Mouse (Mus musculus): ENCODE measurements around the gene Abca7. TPM values are rescaled to one million over a fixed set of nuclear protein-coding genes. Genes with fewer than 3 reads are reported as not detected.
A peak's percentile ranks its signal among the peaks of the same experiment; 100 is the strongest.

The Abca7 gene
- polyA plus RNA-seq, 1 experiment from 2014 or later, result 6.3 TPM

DNA sequence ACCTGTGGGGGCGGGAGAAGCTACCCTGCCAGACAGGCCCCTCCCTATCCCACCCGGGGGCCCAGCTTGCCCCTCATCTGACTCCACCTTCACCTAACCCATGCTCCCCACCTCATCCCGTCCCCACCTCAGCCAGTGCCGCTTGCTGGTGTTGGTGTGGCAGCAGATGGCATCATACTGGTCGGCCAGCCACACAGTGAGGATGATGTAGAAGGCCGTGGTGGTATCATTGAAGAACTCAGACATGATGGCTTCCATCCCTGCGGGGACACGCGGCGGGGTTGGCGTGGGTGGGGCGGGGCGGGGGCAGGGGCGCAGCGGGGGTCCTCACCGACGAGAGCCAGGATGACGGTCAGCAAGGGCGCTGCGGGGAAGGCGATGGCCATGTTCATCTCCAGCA is 18.2 kb upstream of the Abca7 start:
- H3K4me2 ChIP-seq (ENCODE audit: low read depth, low read length), result no peak overlapping the region
- H3K9me3 ChIP-seq (replicated peaks; ENCODE audit: control insufficient read depth, low read length), result 0 out of 2 replicates have a peak, but pooled peaks cover 9% of the 10 kb centered on the region
- H3K4me3 ChIP-seq (replicated peaks; ENCODE audit: low read length), result no peak overlapping the region
- no peak overlapping the region for H3K27ac ChIP-seq (ENCODE audit: low read length)
- WGBS, result 95% methylated on average over 21 of the region's 21 CpGs
- H3K4me1 ChIP-seq (ENCODE audit: control insufficient read depth, insufficient read depth, low read length), result peaks cover 8% of the 10 kb centered on the region
- no peak overlapping the region for H3K9ac ChIP-seq (ENCODE audit: low read length)
- H3K36me3 ChIP-seq (ENCODE audit: control insufficient read depth, insufficient read depth, low read length), result peaks cover 38% of the 10 kb centered on the region
- ATAC-seq (ENCODE audit: insufficient read depth, low FRiP score), result no peak
- no peaks in the 10 kb centered on the region for H3K27me3 ChIP-seq (ENCODE audit: control insufficient read depth, insufficient read depth, low read length)

- 92% methylated on average over 22 of the region's 22 CpGs for WGBS
- ATAC-seq (ENCODE audit: insufficient read depth, low FRiP score), result no peak
- peaks cover 13% of the 10 kb centered on the region for H3K4me1 ChIP-seq (ENCODE audit: control insufficient read depth, insufficient read depth, low read length)
- H3K9ac ChIP-seq (ENCODE audit: low read length), result no peak overlapping the region
- no peak overlapping the region for H3K27ac ChIP-seq (ENCODE audit: low read length)
- H3K4me3 ChIP-seq (replicated peaks; ENCODE audit: low read length), result no peak overlapping the region
- no peak overlapping the region for H3K4me2 ChIP-seq (ENCODE audit: low read depth, low read length)
- H3K36me3 ChIP-seq (ENCODE audit: control insufficient read depth, insufficient read depth, low read length), result peaks cover 38% of the 10 kb centered on the region
- 0 out of 2 replicates have a peak, but pooled peaks cover 9% of the 10 kb centered on the region for H3K9me3 ChIP-seq (replicated peaks; ENCODE audit: control insufficient read depth, low read length)
- no peaks in the 10 kb centered on the region for H3K27me3 ChIP-seq (ENCODE audit: control insufficient read depth, insufficient read depth, low read length)
Observed at GRCm38 (mm10) chr10:79979401-79980155, 16.7 kb upstream of the Abca7 start.

DNA sequence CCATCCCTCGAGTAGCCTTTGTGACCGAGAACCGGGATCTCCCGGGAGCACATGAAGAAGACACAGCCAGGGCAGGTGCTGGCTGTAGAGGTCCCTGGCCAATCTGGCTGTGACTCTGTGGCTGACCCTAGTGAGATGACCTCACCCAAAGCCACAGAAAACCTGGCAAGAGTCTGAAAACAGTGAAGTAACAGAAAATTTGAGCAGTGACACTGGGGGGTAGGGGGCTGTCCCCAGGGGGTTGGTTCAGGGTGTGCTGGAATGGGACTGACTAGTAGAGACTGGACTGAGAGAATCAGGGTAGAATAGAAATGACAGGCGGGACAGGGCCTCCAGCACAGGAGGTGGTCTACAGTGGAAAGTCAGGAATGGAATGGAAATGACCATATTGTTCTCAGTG is 13.1 kb upstream of the Abca7 start:
- peaks cover 34% of the 10 kb centered on the region for H3K4me1 ChIP-seq (ENCODE audit: control insufficient read depth, insufficient read depth, low read length)
- peak overlapping the region; percentile 90 for H3K4me2 ChIP-seq (ENCODE audit: low read depth, low read length)
- ATAC-seq (ENCODE audit: insufficient read depth, low FRiP score), result no peak
- peak overlapping the region; percentile 92 for H3K9ac ChIP-seq (ENCODE audit: low read length)
- 73% methylated on average over 5 of the region's 5 CpGs for WGBS
- peak overlapping the region; percentile 72 for H3K4me3 ChIP-seq (replicated peaks; ENCODE audit: low read length)
- H3K36me3 ChIP-seq (ENCODE audit: control insufficient read depth, insufficient read depth, low read length), result peaks cover 7% of the 10 kb centered on the region
- no peaks in the 10 kb centered on the region for H3K9me3 ChIP-seq (replicated peaks; ENCODE audit: control insufficient read depth, low read length)
- H3K27ac ChIP-seq (ENCODE audit: low read length), result peak overlapping the region; percentile 98
- no peaks in the 10 kb centered on the region for H3K27me3 ChIP-seq (ENCODE audit: control insufficient read depth, insufficient read depth, low read length)

GRCm38 (mm10) chr10:79983670-79984069 is 12.6 kb upstream of the Abca7 start:
- under 1% methylated on average over 20 of the region's 21 CpGs for WGBS

GRCm38 (mm10) chr10:79984195-79984816 is 12.0 kb upstream of the Abca7 start, which contains the start of gene Tmem259:
TSS of gene Tmem259 (minus strand) at chr10:79984330.
- H3K4me1 ChIP-seq (ENCODE audit: control insufficient read depth, insufficient read depth, low read length), result peaks cover 36% of the 10 kb centered on the region
- H3K9ac ChIP-seq (ENCODE audit: low read length), result peak within 1 kb of the TSS; percentile 92
- WGBS, result under 1% methylated on average over 49 of the region's 49 CpGs
- H3K4me2 ChIP-seq (ENCODE audit: low read depth, low read length), result peak within 1 kb of the TSS; percentile 90
- H3K27ac ChIP-seq (ENCODE audit: low read length), result peak within 1 kb of the TSS; percentile 98
- no peaks in the 10 kb centered on the region for H3K9me3 ChIP-seq (replicated peaks; ENCODE audit: control insufficient read depth, low read length)
- no peaks in the 10 kb centered on the region for H3K36me3 ChIP-seq (ENCODE audit: control insufficient read depth, insufficient read depth, low read length)
- ATAC-seq (ENCODE audit: insufficient read depth, low FRiP score), result peak; percentile 73
- H3K4me3 ChIP-seq (replicated peaks; ENCODE audit: low read length), result peak within 1 kb of the TSS; percentile 72
- no peaks in the 10 kb centered on the region for H3K27me3 ChIP-seq (ENCODE audit: control insufficient read depth, insufficient read depth, low read length)

More at GRCm38 (mm10) chr10:79983670-79984069, 12.6 kb upstream of the Abca7 start:
- H3K36me3 ChIP-seq (ENCODE audit: control insufficient read depth, insufficient read depth, low read length), result peaks cover 2% of the 10 kb centered on the region; the same call in 1 of the 2 replicates
- H3K4me3 ChIP-seq (replicated peaks; ENCODE audit: low read length), result peak overlapping the region; percentile 72
- peak overlapping the region; percentile 98 for H3K27ac ChIP-seq (ENCODE audit: low read length)
- peak overlapping the region; percentile 92 for H3K9ac ChIP-seq (ENCODE audit: low read length)
- H3K27me3 ChIP-seq (ENCODE audit: control insufficient read depth, insufficient read depth, low read length), result no peaks in the 10 kb centered on the region
- H3K4me1 ChIP-seq (ENCODE audit: control insufficient read depth, insufficient read depth, low read length), result peaks cover 34% of the 10 kb centered on the region
- no peaks in the 10 kb centered on the region for H3K9me3 ChIP-seq (replicated peaks; ENCODE audit: control insufficient read depth, low read length)
- no peak for ATAC-seq (ENCODE audit: insufficient read depth, low FRiP score)
- peak overlapping the region; percentile 90 for H3K4me2 ChIP-seq (ENCODE audit: low read depth, low read length)

DNA sequence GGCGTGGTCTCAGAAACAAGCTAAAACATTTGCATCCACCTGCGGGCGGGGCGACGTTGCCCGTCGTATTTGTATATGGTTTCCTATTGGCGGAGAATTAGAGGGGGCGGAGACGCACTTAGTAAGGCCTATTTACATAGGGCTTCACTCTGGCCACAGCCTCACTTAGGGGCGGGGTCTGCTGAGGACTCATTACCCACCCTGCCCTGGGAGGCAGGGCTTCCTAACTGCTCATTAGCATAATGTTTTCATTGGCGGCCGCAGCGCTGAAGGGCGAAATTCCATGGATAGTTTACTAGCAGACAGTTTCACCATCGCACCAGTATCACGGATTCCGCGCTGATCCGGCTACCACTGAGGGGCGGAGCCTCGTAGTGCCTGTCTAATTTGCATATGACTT is 11.4 kb upstream of the Abca7 start:
- Histone ChIP-seq H3K4me2 (ENCODE audit: low read depth, low read length) (peak overlapping the region; percentile 90), H3K4me3 (replicated peaks; ENCODE audit: low read length) (peak overlapping the region; percentile 72), H3K9me3 (replicated peaks; ENCODE audit: control insufficient read depth, low read length) (no peaks in the 10 kb centered on the region), H3K27me3 (ENCODE audit: control insufficient read depth, insufficient read depth, low read length) (no peaks in the 10 kb centered on the region), H3K36me3 (ENCODE audit: control insufficient read depth, insufficient read depth, low read length) (no peaks in the 10 kb centered on the region), H3K4me1 (ENCODE audit: control insufficient read depth, insufficient read depth, low read length) (peaks cover 42% of the 10 kb centered on the region), H3K9ac (ENCODE audit: low read length) (peak overlapping the region; percentile 92), H3K27ac (ENCODE audit: low read length) (peak overlapping the region; percentile 98)
- under 1% methylated on average over 22 of the region's 22 CpGs for whole genome bisulfite sequencing
- ATAC-seq (ENCODE audit: insufficient read depth, low FRiP score), result peak; percentile 93

DNA sequence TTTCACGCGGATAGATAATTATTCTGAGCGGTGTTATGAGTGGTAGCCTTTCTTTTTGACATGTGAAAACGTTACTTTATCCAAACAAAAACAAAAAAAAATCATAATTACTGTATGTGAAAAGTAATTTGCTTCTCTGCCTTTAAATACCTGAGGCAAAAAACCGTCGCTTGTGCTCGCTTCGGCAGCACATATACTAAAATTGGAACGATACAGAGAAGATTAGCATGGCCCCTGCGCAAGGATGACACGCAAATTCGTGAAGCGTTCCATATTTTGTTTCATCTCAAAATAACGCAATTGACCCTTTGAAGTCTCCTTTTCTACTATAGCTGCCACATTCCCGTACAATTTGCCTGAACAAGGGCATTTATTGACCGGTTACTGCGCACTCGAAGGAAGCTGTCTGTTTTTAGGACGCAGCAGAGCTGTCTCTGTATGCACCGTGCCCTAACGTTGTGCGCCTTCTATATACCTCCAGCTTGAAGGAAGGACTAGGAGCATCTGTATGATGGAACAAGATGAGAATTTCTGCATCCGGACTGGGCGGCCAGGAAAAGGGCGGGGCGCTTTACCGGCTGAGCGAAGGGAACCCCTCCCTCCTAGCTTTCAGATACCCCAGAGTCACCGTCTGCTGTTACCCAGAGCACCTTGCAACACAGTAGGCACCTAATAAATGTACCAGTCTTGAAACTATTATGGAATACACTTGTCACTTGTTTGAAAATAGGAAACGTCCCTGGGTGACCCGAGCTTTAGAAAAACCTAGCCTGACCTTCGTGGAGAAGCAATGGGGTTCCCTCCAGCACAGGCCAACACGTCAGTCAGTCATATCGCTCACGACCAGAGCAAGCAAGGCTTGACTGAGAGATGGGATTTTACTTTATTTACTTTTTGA is 10.7 kb upstream of the Abca7 start:
- Histone ChIP-seq H3K27ac (ENCODE audit: low read length) (peak overlapping the region; percentile 98), H3K4me1 (ENCODE audit: control insufficient read depth, insufficient read depth, low read length) (peaks cover 42% of the 10 kb centered on the region), H3K4me3 (replicated peaks; ENCODE audit: low read length) (peak overlapping the region; percentile 72), H3K9ac (ENCODE audit: low read length) (peak overlapping the region; percentile 92), H3K27me3 (ENCODE audit: control insufficient read depth, insufficient read depth, low read length) (no peaks in the 10 kb centered on the region), H3K36me3 (ENCODE audit: control insufficient read depth, insufficient read depth, low read length) (no peaks in the 10 kb centered on the region), H3K4me2 (ENCODE audit: low read depth, low read length) (peak overlapping the region; percentile 90), H3K9me3 (replicated peaks; ENCODE audit: control insufficient read depth, low read length) (no peaks in the 10 kb centered on the region)
- no peak for ATAC-seq (ENCODE audit: insufficient read depth, low FRiP score)
- 3% methylated on average over 35 of the region's 35 CpGs for WGBS

DNA sequence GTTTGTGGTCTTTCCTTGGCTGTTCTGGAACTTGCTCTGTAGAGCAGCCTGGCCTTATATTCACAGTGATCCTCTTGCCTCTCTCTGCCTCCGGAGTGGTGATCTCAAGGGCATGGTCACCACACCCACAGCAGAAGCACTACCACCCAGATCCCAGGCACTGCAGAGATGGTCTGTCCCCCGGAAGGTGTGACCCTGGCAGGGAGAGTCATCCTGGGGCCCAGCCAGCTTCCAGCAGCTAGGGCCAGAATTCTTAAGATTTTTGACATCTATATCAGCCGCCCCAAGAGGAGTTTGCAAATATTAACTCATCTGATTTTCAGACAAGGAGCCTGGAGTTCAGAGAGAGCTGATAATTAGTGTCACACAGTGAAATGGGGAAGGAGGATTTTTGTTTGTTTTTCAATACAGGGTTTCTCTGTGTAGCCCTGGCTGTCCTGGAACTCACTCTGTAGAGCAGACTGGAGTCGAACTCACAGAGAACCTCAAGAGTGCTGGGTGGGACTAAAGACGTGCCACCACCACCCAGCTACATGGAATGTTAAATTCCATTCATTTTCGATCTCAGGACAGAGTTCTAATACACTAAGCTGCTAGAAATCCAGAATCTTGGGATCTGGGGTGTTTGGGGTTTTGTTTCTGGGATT is 9.9 kb upstream of the Abca7 start:
- ATAC-seq (ENCODE audit: insufficient read depth, low FRiP score), result no peak
- Histone ChIP-seq H3K36me3 (ENCODE audit: control insufficient read depth, insufficient read depth, low read length) (peaks cover 7% of the 10 kb centered on the region; the same call in 1 of the 2 replicates), H3K27me3 (ENCODE audit: control insufficient read depth, insufficient read depth, low read length) (no peaks in the 10 kb centered on the region), H3K27ac (ENCODE audit: low read length) (peak overlapping the region; percentile 98), H3K9me3 (replicated peaks; ENCODE audit: control insufficient read depth, low read length) (peaks cover 2% of the 10 kb centered on the region; the same call in 1 of the 2 replicates), H3K4me1 (ENCODE audit: control insufficient read depth, insufficient read depth, low read length) (peaks cover 42% of the 10 kb centered on the region), H3K4me3 (replicated peaks; ENCODE audit: low read length) (peak overlapping the region; percentile 72), H3K9ac (ENCODE audit: low read length) (peak overlapping the region; percentile 92), H3K4me2 (ENCODE audit: low read depth, low read length) (peak overlapping the region; percentile 90)
- WGBS, result 13% methylated on average over 6 of the region's 6 CpGs
